Mouse (Mus musculus) CH12.LX (cell line): ENCODE data around the gene Dcdc2a. TPM values are rescaled to one million over a fixed set of nuclear protein-coding genes. Genes with fewer than 3 reads are reported as not detected.

ENCODE experiments used
- DNase-seq: peaks from one replicate; pipeline ENCODE4 v3.0.0-alpha.2; 2013; ENCODE audit errors: extremely low read depth
- H3K27ac ChIP-seq: 2 replicates; pipeline ENCODE4 v1.5.1; 2012; ENCODE audit warnings: low read depth, mild to moderate bottlenecking, control low read depth, moderate library complexity; ENCODE audit not compliant: insufficient read depth
- H3K27me3 ChIP-seq: replicated peaks from 2 replicates; pipeline ENCODE3; 2012; ENCODE audit warnings: inconsistent platforms
- H3K36me3 ChIP-seq, 2 experiments: replicated peaks in 1 of 2; 2 replicates each; pipeline versions ENCODE3 to v1.6.1; 2012; ENCODE audit warnings: inconsistent platforms in 1 of 2, low read length in 1 of 2, mild to moderate bottlenecking in 1 of 2, mixed read lengths in 1 of 2, moderate library complexity in 1 of 2; ENCODE audit not compliant: control insufficient read depth in 1 of 2, insufficient read depth in 1 of 2
- H3K4me1 ChIP-seq, 2 experiments: 2 replicates each; pipeline ENCODE4 v1.6.1; 2012; ENCODE audit warnings: inconsistent platforms in 1 of 2, moderate library complexity in 1 of 2; ENCODE audit not compliant: insufficient read depth in 2 of 2, control insufficient read depth in 1 of 2
- H3K4me2 ChIP-seq: 2 replicates; pipeline ENCODE4 v1.6.1; 2012; ENCODE audit warnings: low read depth, mild to moderate bottlenecking, control low read depth; ENCODE audit not compliant: poor library complexity, insufficient read depth, severe bottlenecking
- H3K4me3 ChIP-seq, 3 experiments: fragments of 150-350 bp in 1 of 3; sonication (generic) in 1 of 3; replicated peaks in 1 of 3; 2 replicates each; pipeline versions ENCODE3 to v1.5.1; 2011 to 2012; ENCODE audit warnings: low read depth in 2 of 3, low read length in 2 of 3, mild to moderate bottlenecking in 2 of 3, moderate library complexity in 2 of 3, control low read depth in 1 of 3, improper control_type of control experiment in 1 of 3, inconsistent platforms in 1 of 3, mixed read lengths in 1 of 3; ENCODE audit not compliant: poor library complexity in 1 of 3
- H3K79me2 ChIP-seq: replicated peaks from 2 replicates; pipeline ENCODE4 v1.6.1; 2012; ENCODE audit warnings: mild to moderate bottlenecking, moderate library complexity; ENCODE audit not compliant: control insufficient read depth, poor library complexity, insufficient read depth, severe bottlenecking; ENCODE audit errors: extremely low read depth
- H3K9ac ChIP-seq: 2 replicates; pipeline ENCODE4 v1.6.1; 2012; ENCODE audit warnings: low read depth, mild to moderate bottlenecking, control low read depth, moderate library complexity; ENCODE audit not compliant: insufficient read depth
- H3K9me3 ChIP-seq: replicated peaks from 2 replicates; pipeline ENCODE3; 2012; ENCODE audit warnings: low read length, inconsistent platforms, mixed read lengths
- BHLHE40 ChIP-seq: IDR thresholded peaks from 2 replicates; pipeline ENCODE4 v1.6.1; 2011; ENCODE audit warnings: mild to moderate bottlenecking, low read depth, low read length, improper control_type of control experiment
- CHD2 ChIP-seq: IDR thresholded peaks from 2 replicates; pipeline ENCODE4 v1.6.1; 2011; ENCODE audit warnings: low read length, improper control_type of control experiment
- E2F4 ChIP-seq: IDR thresholded peaks from 2 replicates; pipeline ENCODE4 v1.6.1; 2011; ENCODE audit warnings: low read depth, low read length, improper control_type of control experiment; ENCODE audit not compliant: insufficient replicate concordance
- ETS1 ChIP-seq: conservative IDR thresholded peaks from 2 replicates; pipeline ENCODE4 v1.6.1; 2012; ENCODE audit warnings: low read depth, mild to moderate bottlenecking, inconsistent platforms, low read length, improper control_type of control experiment, moderate library complexity
- HCFC1 ChIP-seq: IDR thresholded peaks from 2 replicates; pipeline ENCODE4 v1.6.1; 2012; ENCODE audit warnings: low read depth, mild to moderate bottlenecking, inconsistent platforms, low read length, improper control_type of control experiment
- JUN ChIP-seq: IDR thresholded peaks from 2 replicates; pipeline ENCODE4 v1.6.1; 2011; ENCODE audit warnings: low read depth, mild to moderate bottlenecking, low read length, improper control_type of control experiment, moderate library complexity; ENCODE audit not compliant: insufficient read depth
- MAX ChIP-seq: IDR thresholded peaks from 2 replicates; pipeline ENCODE4 v1.6.1; 2011; ENCODE audit warnings: low read length, improper control_type of control experiment
- MEF2A ChIP-seq: IDR thresholded peaks from 2 replicates; pipeline ENCODE4 v1.6.1; 2014; ENCODE audit warnings: low read depth, mild to moderate bottlenecking, inconsistent platforms, low read length, improper control_type of control experiment, borderline replicate concordance
- MYC ChIP-seq: IDR thresholded peaks from 2 replicates; pipeline ENCODE4 v1.6.1; 2011; ENCODE audit warnings: low read depth, mild to moderate bottlenecking, improper control_type of control experiment, low read length
- PAX5 ChIP-seq: IDR thresholded peaks from 2 replicates; pipeline ENCODE4 v1.6.1; 2012; ENCODE audit warnings: low read length, inconsistent platforms, mixed read lengths
- RCOR1 ChIP-seq: conservative IDR thresholded peaks from 2 replicates; pipeline ENCODE4 v1.6.1; 2012; ENCODE audit warnings: low read depth, mild to moderate bottlenecking, inconsistent platforms, low read length, improper control_type of control experiment
- TCF12 ChIP-seq: IDR thresholded peaks from 2 replicates; pipeline ENCODE4 v1.6.1; 2014; ENCODE audit warnings: low read depth, mild to moderate bottlenecking, inconsistent platforms, low read length, improper control_type of control experiment
- UBTF ChIP-seq: IDR thresholded peaks from 2 replicates; pipeline ENCODE4 v1.6.1; 2012; ENCODE audit warnings: low read depth, mild to moderate bottlenecking, inconsistent platforms, low read length, improper control_type of control experiment, moderate library complexity
- USF2 ChIP-seq: conservative IDR thresholded peaks from 2 replicates; pipeline ENCODE4 v1.6.1; 2011; ENCODE audit warnings: low read depth, low read length, improper control_type of control experiment
- ZMIZ1 ChIP-seq: IDR thresholded peaks from 2 replicates; pipeline ENCODE4 v1.6.1; 2012; ENCODE audit warnings: low read depth, mild to moderate bottlenecking, inconsistent platforms, low read length, improper control_type of control experiment
- ZNF384 ChIP-seq: IDR thresholded peaks from 2 replicates; pipeline ENCODE4 v1.6.1; 2012; ENCODE audit warnings: low read depth, low read length, improper control_type of control experiment, inconsistent platforms
- dilution Hi-C: fragments of 300-500 bp; cut with MboI; formaldehyde crosslinking; loops from 2 replicates; pipeline ENCODE4 v1.14.3; 2020; ENCODE audit warnings: low sequenced_read_pairs; ENCODE audit not compliant: extremely low pct_unique_long_range_greater_than_20kb, extremely low pct_ligation_motif_present
- in situ Hi-C: fragments of 300-500 bp; cut with MboI; formaldehyde crosslinking; loops from 3 replicates; pipeline ENCODE4 v1.14.3; 2019; ENCODE audit warnings: low sequenced_read_pairs, low pct_ligation_motif_present, low pct_unique_long_range_greater_than_20kb, mixed read lengths
- polyA plus RNA-seq: library from polyadenylated mRNA; unstranded; fragments of >175 nt; gene quantifications from 2 replicates; pipeline ENCODE4 v1.2.1, GENCODE M21; 2012; ENCODE audit warnings: low read depth; ENCODE audit not compliant: insufficient read length
- total RNA-seq, 2 experiments: library from RNA; depleted of rRNA; stranded (reverse); fragments of 300-350 nt in 1 of 2; fragments of >200 nt in 1 of 2; gene quantifications; 2 replicates each; pipeline ENCODE4 v1.2.3; 2012 to 2014

Gene Dcdc2a
- total and polyA plus RNA-seq, 3 experiments: not detected

GRCm38 (mm10) chr13:25144093-25144492 is 88.3 kb downstream of the Dcdc2a start:
- no peak overlapping the region for H3K4me3 ChIP-seq
- H3K27ac ChIP-seq: no peak overlapping the region
- no peaks in the 10 kb centered on the region for H3K4me1 ChIP-seq
- H3K27me3 ChIP-seq: no peaks in the 10 kb centered on the region
- in situ Hi-C loops: no loop called here
- no peak overlapping the region for H3K9ac ChIP-seq
- peaks cover 3% of the 10 kb centered on the region for H3K9me3 ChIP-seq
- no peak for DNase-seq
- no peaks in the 10 kb centered on the region for H3K79me2 ChIP-seq
- TF ChIP-seq ETS1 (no peak), HCFC1 (no peak), ZMIZ1 (no peak), E2F4 (no peak), ZNF384 (no peak), TCF12 (no peak)
- TF ChIP-seq, all 38 proteins: peak for 0
- dilution Hi-C loops: no loop called here
- Histone ChIP-seq H3K4me2 (no peak overlapping the region), H3K36me3 (no peaks in the 10 kb centered on the region)

GRCm38 (mm10) chr13:25146232-25146631 is 90.4 kb downstream of the Dcdc2a start:
- H3K9ac ChIP-seq: no peak overlapping the region
- peaks cover 3% of the 10 kb centered on the region for H3K9me3 ChIP-seq
- in situ Hi-C loops (no loop called here), dilution Hi-C loops (no loop called here)
- no peaks in the 10 kb centered on the region for H3K4me1 ChIP-seq
- H3K4me2 ChIP-seq: no peak overlapping the region
- no peak overlapping the region for H3K27ac ChIP-seq
- H3K4me3 ChIP-seq: no peak overlapping the region
- no peak for DNase-seq
- no peaks in the 10 kb centered on the region for H3K36me3 ChIP-seq
- TF ChIP-seq RCOR1: no peak
- TF ChIP-seq CHD2: no peak
- TF ChIP-seq USF2: no peak
- no peak for TF ChIP-seq MYC
- no peak for TF ChIP-seq JUN
- no peak for TF ChIP-seq BHLHE40
- TF ChIP-seq MAX: no peak
- no peak for TF ChIP-seq TCF12
- TF ChIP-seq PAX5: no peak
- TF ChIP-seq UBTF: no peak
- TF ChIP-seq MEF2A: no peak
- no peaks in the 10 kb centered on the region for H3K79me2 ChIP-seq
- no peaks in the 10 kb centered on the region for H3K27me3 ChIP-seq
